Mouse (Mus musculus) heart, postnatal 25 days (tissue): ENCODE data around the gene Rnf144a. TPM values are rescaled to one million over a fixed set of nuclear protein-coding genes. Genes with fewer than 3 reads are reported as not detected.
"Not testable (repeated sequence)": the region's sequence is repeated elsewhere in the genome, so short reads cannot be mapped to it uniquely, and the experiment has no call there.

ENCODE experiments used
- DNase-seq: peaks from one replicate; pipeline ENCODE4 v3.0.0; 2022; ENCODE audit warnings: low spot score
- intact Hi-C: fragments of 180-260 bp; cut with DNase I; formaldehyde crosslinking; loops from one replicate; pipeline ENCODE4 v1.15.1; 2025
- total RNA-seq, 2 experiments: library from RNA; stranded (reverse); gene quantifications; 2 replicates each; pipeline ENCODE4 v1.2.3; 2021

Rnf144a gene
- 10 to 100 TPM; 15.5 to 22.1 TPM for total RNA-seq

- intact Hi-C loops, result loop anchor here (1.0 to 2.0 kb wide), 2 partner anchors 50 to 100 kb away; no protein-coding TSS in a partner anchor
- DNase-seq, result peak; percentile 72
Measured at GRCm38 (mm10) chr12:26415104-26415771, at the start of gene Rnf144a. TSS of gene Rnf144a (minus strand) at chr12:26415254.

GRCm38 (mm10) chr12:26460091-26460490 is 45.0 kb upstream of the Rnf144a start:
- intact Hi-C loops, result loop anchor here (5.0 kb wide), 1 partner anchor 33 kb away; no protein-coding TSS in a partner anchor
- DNase-seq, result no peak

- intact Hi-C loops, result no loop called here
- peak; percentile 39 for DNase-seq
Measured at GRCm38 (mm10) chr12:26456028-26456698, 41.1 kb upstream of the Rnf144a start, which contains the start of gene Rsad2. TSS of gene Rsad2 (minus strand) at chr12:26456452.

- intact Hi-C loops, result no loop called here
Measured at GRCm38 (mm10) chr12:26454682-26455081, 39.6 kb upstream of the Rnf144a start.

GRCm38 (mm10) chr12:26452951-26453350 is 37.9 kb upstream of the Rnf144a start:
- no peak for DNase-seq
- intact Hi-C loops, result no loop called here

More at GRCm38 (mm10) chr12:26454682-26455081, 39.6 kb upstream of the Rnf144a start:
- no peak for DNase-seq

GRCm38 (mm10) chr12:26451150-26451549 is 36.1 kb upstream of the Rnf144a start:
- no peak for DNase-seq
- intact Hi-C loops, result no loop called here

GRCm38 (mm10) chr12:26449483-26449882 is 34.4 kb upstream of the Rnf144a start:
- intact Hi-C loops, result no loop called here
- no peak for DNase-seq

- intact Hi-C loops, result no loop called here
Measured at GRCm38 (mm10) chr12:26446377-26447045, 31.5 kb upstream of the Rnf144a start.

GRCm38 (mm10) chr12:26444511-26444910 is 29.5 kb upstream of the Rnf144a start:
- no peak for DNase-seq
- intact Hi-C loops, result loop anchor here (2.0 kb wide), 1 partner anchor 14 kb away; no protein-coding TSS in a partner anchor

More at GRCm38 (mm10) chr12:26446377-26447045, 31.5 kb upstream of the Rnf144a start:
- no peak for DNase-seq

- intact Hi-C loops, result loop anchor here (2.0 kb wide), 1 partner anchor 15 kb away; no protein-coding TSS in a partner anchor
Measured at GRCm38 (mm10) chr12:26444054-26444453, 29.0 kb upstream of the Rnf144a start.

GRCm38 (mm10) chr12:26439366-26439765 is 24.3 kb upstream of the Rnf144a start:
- no peak for DNase-seq
- intact Hi-C loops, result no loop called here

More at GRCm38 (mm10) chr12:26444054-26444453, 29.0 kb upstream of the Rnf144a start:
- peak; percentile 60 for DNase-seq

- intact Hi-C loops, result no loop called here
- no peak for DNase-seq
Measured at GRCm38 (mm10) chr12:26437950-26438349, 22.9 kb upstream of the Rnf144a start.

- intact Hi-C loops, result no loop called here
- DNase-seq, result peak; percentile 28
Measured at GRCm38 (mm10) chr12:26436334-26436733, 21.3 kb upstream of the Rnf144a start.

GRCm38 (mm10) chr12:26428771-26429170 is 13.7 kb upstream of the Rnf144a start:
- intact Hi-C loops, result loop anchor here (5.0 kb wide), 1 partner anchor 34 kb away; no protein-coding TSS in a partner anchor
- not testable (repeated sequence) for DNase-seq

GRCm38 (mm10) chr12:26424841-26425240 is 9.8 kb upstream of the Rnf144a start:
- intact Hi-C loops, result loop anchor here (5.0 kb wide), 1 partner anchor 37 kb away; no protein-coding TSS in a partner anchor
- no peak for DNase-seq

- intact Hi-C loops, result no loop called here
- DNase-seq, result no peak
Measured at GRCm38 (mm10) chr12:26418322-26418721, 3.3 kb upstream of the Rnf144a start.

GRCm38 (mm10) chr12:26416636-26417295 is 1.7 kb upstream of the Rnf144a start:
- no peak for DNase-seq
- intact Hi-C loops, result no loop called here

- peak; percentile 28 for DNase-seq
- intact Hi-C loops, result loop anchor here (1.0 to 2.0 kb wide), 2 partner anchors 50 to 99 kb away; no protein-coding TSS in a partner anchor
Measured at GRCm38 (mm10) chr12:26414451-26415103, 477 bp downstream of the Rnf144a start.

GRCm38 (mm10) chr12:26413961-26414411 is 1.1 kb downstream of the Rnf144a start:
- DNase-seq, result no peak
- intact Hi-C loops, result loop anchor here (2.0 kb wide), 2 partner anchors 49 to 83 kb away; no protein-coding TSS in a partner anchor
